Mouse (Mus musculus): ENCODE measurements around the gene Lpo. TPM values are rescaled to one million over a fixed set of nuclear protein-coding genes. Genes with fewer than 3 reads are reported as not detected.
"Not testable (repeated sequence)": the region's sequence is repeated elsewhere in the genome, so short reads cannot be mapped to it uniquely, and the experiment has no call there.

The Lpo gene
- under 1 TPM; 0.12 to 0.18 TPM for total RNA-seq (2021)

GRCm38 (mm10) chr11:87828239-87828900 is at the start of gene Lpo:
TSS of gene Lpo (minus strand) at chr11:87828289.
- no peak for DNase-seq

DNA sequence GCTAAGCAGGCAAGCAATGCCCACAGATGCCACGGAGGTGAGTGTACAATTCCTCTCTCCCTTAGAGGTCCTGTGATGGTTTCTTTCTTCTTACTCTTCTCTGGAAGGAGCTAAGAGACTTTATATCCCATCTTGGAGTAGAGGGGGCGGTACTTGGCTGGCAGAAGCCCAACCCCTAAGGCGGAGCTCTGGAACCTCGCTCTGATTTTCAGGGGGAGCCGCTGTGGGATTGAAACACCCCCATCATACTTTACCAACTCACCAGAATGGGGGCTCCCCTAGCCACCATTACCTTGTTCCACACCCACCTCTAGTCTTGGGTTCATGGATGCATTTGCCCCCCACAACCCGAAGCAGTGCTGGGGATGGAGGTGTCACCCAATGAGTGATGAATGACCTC is 47.3 kb upstream of the Lpo start, which contains the start of gene Epx:
TSS of gene Epx (minus strand) at position 101 of the 400 bp plus-strand sequence.
- DNase-seq: no peak

GRCm38 (mm10) chr11:87871766-87872165 is 43.7 kb upstream of the Lpo start:
- DNase-seq: no peak

DNA sequence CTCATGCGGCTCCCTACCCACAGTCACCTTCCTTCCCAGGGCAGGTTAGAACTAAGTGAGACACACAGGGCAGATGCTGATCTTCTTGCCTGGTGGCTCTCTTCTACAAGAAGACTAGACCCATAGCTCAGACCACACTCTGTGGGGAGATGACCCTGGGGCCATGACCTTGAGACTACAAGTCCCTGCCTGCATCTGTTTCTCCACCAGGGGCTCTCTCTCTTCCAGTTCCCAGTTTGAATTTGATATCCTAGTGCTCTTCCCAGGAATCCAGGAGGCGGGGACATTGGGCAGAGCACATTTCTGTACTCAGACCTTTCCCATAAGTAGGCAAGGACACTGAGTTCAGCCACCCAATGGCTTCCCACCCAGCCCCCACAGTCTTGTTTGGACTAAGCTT is 42.0 kb upstream of the Lpo start:
- DNase-seq: no peak

DNA sequence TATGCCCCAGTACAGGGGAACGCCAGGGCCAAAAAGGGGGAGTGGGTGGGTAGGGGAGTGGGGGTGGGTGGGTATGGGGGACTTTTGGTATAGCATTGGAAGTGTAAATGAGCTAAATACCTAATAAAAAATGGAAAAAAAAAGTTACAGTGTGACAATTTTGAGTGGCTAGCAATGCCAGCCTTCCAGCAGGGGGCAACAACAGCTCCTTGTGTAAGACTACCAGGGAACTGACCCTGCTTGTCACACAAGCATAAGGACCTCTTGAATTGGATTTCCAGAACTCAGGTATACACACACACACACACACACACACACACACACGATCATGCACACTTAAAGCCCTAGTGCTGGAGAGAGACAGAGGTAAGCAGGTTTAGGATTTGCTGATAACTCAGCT is 38.8 kb upstream of the Lpo start:
- DNase-seq: not testable (repeated sequence)

DNA sequence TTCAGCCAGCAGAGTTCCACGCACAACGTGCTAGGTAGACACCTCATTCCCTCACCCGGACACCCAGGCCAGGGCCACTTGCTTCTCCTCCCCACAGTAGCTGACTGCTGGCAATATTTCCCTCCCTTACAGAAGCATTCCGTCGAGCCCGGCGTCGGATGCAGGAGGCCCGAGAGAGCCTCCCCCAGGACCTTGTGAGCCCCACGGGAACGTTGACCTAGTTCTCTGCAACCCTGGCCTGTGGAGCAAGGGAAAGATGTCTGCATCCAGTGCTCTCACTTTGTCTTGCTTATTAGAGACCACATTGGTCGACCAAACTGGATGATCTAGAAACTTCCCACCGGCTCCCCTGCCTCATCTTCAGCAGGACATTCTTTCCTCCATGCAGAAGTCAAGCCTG is 34.7 kb upstream of the Lpo start:
- DNase-seq: no peak

GRCm38 (mm10) chr11:87860426-87860825 is 32.3 kb upstream of the Lpo start:
- DNase-seq: no peak

DNA sequence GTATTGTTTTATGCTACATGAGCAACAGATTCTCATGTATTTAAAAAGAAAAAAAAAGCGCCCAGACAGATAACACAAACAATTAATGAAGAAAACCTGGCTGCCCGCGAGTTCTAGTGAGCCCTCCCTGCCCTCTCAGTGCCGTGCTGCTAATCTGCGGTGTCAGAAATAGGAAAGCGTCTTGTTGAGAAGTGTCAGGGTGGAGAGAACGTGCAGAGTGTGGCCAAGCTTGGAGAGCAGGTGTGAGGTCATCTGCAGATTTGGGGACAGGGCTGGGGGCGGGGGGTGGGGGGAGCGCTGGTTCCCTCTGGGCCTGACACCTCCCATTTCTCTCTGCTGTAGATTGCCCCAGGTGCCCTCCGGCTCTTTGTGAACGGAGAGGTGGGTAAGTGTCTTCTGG is 31.2 kb upstream of the Lpo start:
- DNase-seq: no peak

- DNase-seq: no peak
Observed at GRCm38 (mm10) chr11:87854550-87854949, 26.5 kb upstream of the Lpo start.

DNA sequence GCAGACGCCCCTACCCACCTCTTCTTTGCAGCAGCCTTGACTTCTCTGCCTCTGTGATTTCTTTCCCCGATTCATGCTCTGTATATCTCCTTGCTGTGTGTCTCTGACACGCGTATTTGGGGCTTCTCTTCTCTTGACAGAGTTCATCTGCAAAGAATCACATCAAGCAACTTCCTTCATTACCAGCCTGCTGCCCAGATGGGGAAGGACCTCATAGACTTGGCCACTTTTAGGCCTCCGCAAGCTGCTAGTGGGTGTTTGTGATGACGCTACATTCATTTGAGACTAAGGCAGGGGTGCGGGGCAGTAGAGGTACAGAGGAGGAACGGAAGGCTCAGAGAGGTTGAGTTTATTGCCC is 25.5 kb upstream of the Lpo start:
- peak; percentile 16 to 32 for DNase-seq

DNA sequence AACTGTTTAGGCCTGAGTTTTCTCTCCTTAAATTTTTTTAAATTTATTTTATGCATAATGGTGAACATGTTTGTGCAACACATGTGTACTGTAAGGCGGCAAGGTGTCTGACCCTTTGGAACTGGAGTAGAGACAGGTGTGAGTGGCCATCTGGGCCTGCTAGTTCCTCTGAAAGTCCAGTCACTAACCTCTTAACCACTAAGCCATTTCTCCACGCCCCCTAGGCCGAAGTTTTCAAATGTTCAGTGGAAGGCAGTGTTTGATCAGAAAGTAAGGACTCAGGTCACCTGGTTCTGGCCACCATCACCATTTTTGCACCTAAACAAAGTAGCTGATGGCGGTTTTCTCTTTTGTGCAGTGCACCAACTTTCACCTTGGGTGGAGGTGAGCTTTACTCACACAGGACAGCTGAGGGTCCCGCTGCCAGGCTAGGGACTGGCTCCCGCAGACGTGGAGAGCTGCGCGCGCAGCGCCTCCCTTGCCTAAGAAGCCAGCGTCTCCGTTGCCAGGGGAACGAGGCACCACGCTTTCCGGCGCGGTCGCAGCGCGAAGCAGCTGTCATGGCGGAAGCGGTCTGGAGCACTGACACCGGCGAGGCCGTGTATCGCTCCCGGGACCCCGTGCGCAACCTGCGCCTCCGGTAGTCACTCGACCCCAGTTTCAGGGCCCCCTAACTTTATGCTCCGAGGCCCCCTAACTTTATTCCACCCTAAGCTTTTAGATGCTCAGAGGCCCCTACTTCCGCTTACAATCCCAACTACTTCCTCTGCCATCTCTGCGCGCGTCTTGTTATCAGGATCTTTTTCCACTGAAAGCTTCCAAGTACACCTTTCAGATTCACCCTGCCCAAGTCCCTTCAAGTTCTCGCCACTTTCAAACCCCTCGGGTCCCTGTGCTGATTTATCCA is 24.9 kb upstream of the Lpo start, which contains the start of gene Mks1:
TSS of gene Mks1 (plus strand) at position 526 of the 907 bp plus-strand sequence.
- peak; percentile 90 to 92 for DNase-seq

DNA sequence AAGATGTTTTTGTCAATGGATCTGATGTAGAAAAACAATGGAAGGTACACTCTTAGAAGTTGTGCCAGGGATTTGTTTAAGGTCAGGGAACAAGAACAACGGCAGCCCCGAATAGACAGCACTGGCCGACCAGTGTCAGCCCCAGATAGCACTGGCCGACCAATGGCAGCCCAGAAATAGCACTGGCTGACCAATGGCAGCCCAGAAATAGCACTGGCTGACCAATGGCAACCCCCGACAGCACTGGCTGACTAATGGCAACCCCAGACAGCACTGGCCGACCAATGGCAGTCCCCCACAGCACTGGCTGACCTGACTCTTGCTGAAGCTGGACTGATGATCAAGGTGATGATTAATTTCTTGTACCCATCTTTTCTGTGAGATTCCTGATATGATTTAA is 19.8 kb upstream of the Lpo start:
- no peak for DNase-seq

DNA sequence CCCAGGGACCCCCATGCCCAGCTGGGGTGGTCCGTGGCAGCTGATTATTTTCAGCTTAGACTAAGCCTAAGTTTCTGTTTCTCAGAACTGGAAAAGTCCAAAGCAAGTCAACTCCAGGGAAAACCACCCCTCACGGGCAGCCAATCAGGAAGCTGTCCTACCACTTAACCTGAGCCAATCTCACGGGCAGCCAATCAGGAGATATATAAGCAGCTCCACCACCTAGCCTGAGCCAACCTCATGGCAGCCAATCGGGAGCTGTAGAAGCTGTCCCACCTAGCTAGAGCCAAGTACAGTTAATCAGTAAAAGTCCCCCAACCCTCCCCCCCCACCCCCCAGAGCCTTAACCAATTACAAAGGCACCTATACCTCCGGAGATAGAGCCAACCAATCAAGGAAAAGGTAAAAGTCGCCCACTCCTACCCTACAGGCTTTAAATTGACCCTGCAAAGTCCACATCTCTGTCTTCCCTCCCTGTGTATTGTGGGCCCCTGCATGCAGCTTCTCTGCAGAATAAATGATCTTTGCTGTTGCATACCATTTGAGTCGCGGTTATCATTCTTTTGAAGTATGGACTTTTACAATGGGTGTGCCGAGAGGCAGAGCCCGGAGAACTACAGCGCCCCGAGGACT is 19.0 kb upstream of the Lpo start:
- DNase-seq: no peak

- no peak for DNase-seq
Observed at GRCm38 (mm10) chr11:87841436-87841835, 13.3 kb upstream of the Lpo start.

- DNase-seq: no peak
Observed at GRCm38 (mm10) chr11:87840676-87841075, 12.6 kb upstream of the Lpo start.

- DNase-seq: no peak
Observed at GRCm38 (mm10) chr11:87821502-87821901, 6.6 kb downstream of the Lpo start.

GRCm38 (mm10) chr11:87817443-87817773 is 10.7 kb downstream of the Lpo start:
- DNase-seq: no peak

DNA sequence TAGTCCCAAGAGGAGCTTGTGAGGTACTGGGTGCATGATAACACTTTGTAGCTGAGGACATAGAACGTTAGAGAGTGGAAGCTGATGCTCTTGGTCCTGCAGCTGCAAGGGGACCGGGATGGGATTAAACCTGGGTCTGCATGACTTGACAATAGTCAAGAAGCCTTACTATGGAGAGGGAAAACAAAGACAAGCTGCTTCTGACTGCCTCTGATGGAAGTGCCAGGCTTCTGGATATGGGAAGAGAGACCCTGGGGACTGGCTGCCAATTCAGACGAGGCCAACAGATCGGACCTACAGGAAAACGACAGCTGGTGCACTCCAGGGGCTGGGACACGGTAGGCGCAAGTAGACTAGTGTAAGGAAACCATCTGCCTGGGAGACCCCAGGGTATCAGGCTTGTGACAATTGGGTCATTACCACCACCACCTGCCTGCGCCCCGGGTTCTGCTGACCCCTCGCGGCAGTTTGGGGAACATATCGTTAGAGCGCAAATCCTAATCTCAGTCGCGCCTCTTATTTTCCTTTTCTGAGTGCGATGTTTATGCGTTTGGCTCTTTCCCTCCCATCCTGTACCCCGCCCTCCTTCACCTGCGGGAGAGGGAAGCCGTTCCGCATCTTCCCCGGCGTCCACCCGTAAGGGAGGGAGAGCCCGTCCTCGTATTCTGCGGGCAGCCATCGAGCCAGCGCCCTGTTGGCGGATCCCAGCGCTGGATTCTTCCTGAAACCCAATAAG is 11.2 kb downstream of the Lpo start:
- peak; percentile 40 to 54 for DNase-seq

DNA sequence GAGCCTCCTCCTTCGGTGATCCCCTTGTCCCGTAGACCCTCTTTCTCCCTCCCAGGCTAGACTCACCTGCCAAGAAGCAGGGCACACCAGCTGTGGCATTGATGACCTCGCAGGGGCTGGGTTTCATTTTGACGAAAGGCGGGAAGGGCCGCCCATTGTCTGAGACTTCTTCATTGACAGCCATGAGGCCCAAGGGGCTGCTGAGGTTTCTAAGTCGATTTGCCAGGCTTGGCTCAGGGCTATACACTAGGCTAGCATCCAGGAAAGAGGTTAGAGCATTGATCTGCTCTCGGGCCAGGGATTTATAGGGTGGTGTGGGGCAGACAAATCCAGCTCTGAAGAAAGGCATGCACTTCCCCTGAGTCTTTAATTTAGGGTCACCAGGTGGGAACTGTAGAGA is 13.3 kb downstream of the Lpo start:
- no peak for DNase-seq

GRCm38 (mm10) chr11:87811396-87811795 is 16.7 kb downstream of the Lpo start:
- DNase-seq: no peak

GRCm38 (mm10) chr11:87808236-87808635 is 19.9 kb downstream of the Lpo start:
- no peak for DNase-seq

GRCm38 (mm10) chr11:87807433-87807832 is 20.7 kb downstream of the Lpo start:
- no peak for DNase-seq

GRCm38 (mm10) chr11:87805448-87805847 is 22.6 kb downstream of the Lpo start:
- no peak for DNase-seq

All from layer of hippocampus, postnatal 36 days (tissue).